Mouse (Mus musculus) limb, embryonic 14.5 days (tissue): ENCODE measurements at regions not wholly inside any gene's neighbourhood (a gene's known extent, or its start where the extent isn't known, plus 50 kb on each side); places are given as distances from the start of the nearest gene placed in this dataset.

Source experiments
- ATAC-seq: fragments of 200-750 bp; cut with Nextera tagmentation; 2 replicates; pipeline ENCODE4 v1.8.0; 2017; ENCODE audit warnings: low read depth, moderate number of reproducible peaks, moderate TSS enrichment; ENCODE audit not compliant: low FRiP score
- DNase-seq: peaks from one replicate; pipeline ENCODE4 v3.0.0-alpha.2; 2015; ENCODE audit warnings: low spot score
- H3K27ac ChIP-seq: fragments of 300-500 bp; sonication (generic); replicated peaks from 2 replicates; pipeline ENCODE4 v1.5.1; 2014; ENCODE audit warnings: low read depth, mild to moderate bottlenecking, low read length, moderate library complexity, mixed read lengths
- H3K27me3 ChIP-seq: fragments of 300-500 bp; sonication (generic); 2 replicates; pipeline ENCODE4 v1.6.1; 2014; ENCODE audit warnings: low read length, mixed read lengths; ENCODE audit not compliant: control insufficient read depth, insufficient read depth
- H3K36me3 ChIP-seq: fragments of 300-500 bp; sonication (generic); 2 replicates; pipeline ENCODE4 v1.6.1; 2014; ENCODE audit warnings: mild to moderate bottlenecking, low read length, moderate library complexity, mixed read lengths; ENCODE audit not compliant: control insufficient read depth, insufficient read depth
- H3K4me1 ChIP-seq: fragments of 300-500 bp; sonication (generic); 2 replicates; pipeline ENCODE4 v1.6.1; 2014; ENCODE audit warnings: antibody characterized with exemption, low read length, mixed read lengths; ENCODE audit not compliant: control insufficient read depth, insufficient read depth
- H3K4me2 ChIP-seq: fragments of 300-500 bp; sonication (generic); replicated peaks from 2 replicates; pipeline ENCODE4 v1.6.1; 2014; ENCODE audit warnings: low read depth, mild to moderate bottlenecking, low read length, moderate library complexity; ENCODE audit not compliant: severe bottlenecking
- H3K4me3 ChIP-seq: fragments of 300-500 bp; sonication (generic); replicated peaks from 2 replicates; pipeline ENCODE4 v1.5.1; 2014; ENCODE audit warnings: low read length
- H3K9ac ChIP-seq: fragments of 300-500 bp; sonication (generic); 2 replicates; pipeline ENCODE4 v1.6.1; 2014; ENCODE audit warnings: mild to moderate bottlenecking, low read depth, low read length, moderate library complexity; ENCODE audit not compliant: severe bottlenecking
- H3K9me3 ChIP-seq: fragments of 300-500 bp; sonication (generic); 2 replicates; pipeline ENCODE4 v1.6.1; 2016; ENCODE audit warnings: low read length; ENCODE audit not compliant: control insufficient read depth
- POLR2A ChIP-seq: fragments of 200-500 bp; IDR thresholded peaks from 2 replicates; pipeline ENCODE4 v1.8.0; 2012; ENCODE audit warnings: inconsistent platforms, mild to moderate bottlenecking, moderate library complexity, borderline replicate concordance; ENCODE audit not compliant: insufficient read depth, insufficient read length; ENCODE audit errors: extremely low read depth
- WGBS: fragments of 180-500 bp; shearing (Covaris S2); extraction: QIAGEN DNeasy Blood & Tissue Kit; methylation state at CpG from one replicate; pipeline ENCODE4 v1.1.7; 2014; 5-methylcytosine and 5-hydroxymethylcytosine counted together

DNA sequence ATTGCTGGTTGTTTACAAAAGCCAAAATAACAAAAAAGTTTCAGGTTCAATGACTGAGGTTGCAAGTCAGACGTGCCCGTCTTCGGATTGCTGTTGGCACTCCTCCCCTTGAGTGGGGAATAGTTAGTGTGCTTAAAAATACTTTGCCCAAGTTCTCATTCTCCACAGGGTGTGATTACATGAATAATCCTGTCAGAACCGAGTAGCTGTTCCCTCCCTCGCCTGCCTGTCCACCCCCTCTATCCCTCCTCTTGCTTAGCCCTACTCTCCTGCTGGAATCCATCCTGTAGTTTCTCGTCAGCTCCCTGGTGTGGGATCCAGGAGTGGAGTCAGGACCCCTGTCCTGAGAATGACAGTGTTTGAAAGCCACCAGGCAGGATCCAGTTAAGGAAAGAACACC, 518.1 kb upstream of the Gulo start:
- TF ChIP-seq POLR2A, result no peak
- H3K27me3 ChIP-seq, result no peaks in the 10 kb centered on the region
- WGBS, result 67% methylated on average over 6 of the region's 6 CpGs

DNA sequence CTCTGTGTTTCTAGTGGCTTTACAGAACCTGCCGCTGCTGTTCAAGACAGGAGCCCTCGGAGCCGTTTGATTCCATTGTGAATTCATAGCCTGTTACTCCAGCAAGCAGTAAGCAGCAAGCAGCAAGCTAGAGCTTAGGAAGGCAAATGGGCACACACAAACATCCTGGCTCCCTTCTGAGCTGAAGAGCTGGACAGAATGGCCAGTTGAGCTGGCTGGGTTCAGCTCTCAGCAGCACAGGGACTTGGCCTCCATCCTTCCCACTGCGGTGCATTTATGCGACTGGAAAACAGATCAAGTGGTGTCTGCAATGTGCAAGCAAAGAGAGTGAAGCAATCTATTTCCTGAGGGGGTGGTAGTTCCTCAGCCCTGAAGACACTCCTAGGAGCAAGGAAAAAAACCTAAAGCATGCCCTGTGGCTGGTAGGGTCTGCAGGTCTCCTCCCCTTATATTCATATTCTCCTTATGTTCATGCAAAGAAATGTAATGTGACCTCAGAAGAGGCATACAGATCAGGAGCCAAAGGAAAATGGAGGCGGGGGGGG, 513.9 kb upstream of the Gulo start:
- no peak for TF ChIP-seq POLR2A
- H3K4me3 ChIP-seq, result no peak overlapping the region
- H3K36me3 ChIP-seq, result no peaks in the 10 kb centered on the region
- no peak for DNase-seq
- no peak overlapping the region for H3K4me2 ChIP-seq
- H3K9ac ChIP-seq, result no peak overlapping the region
- 72% methylated on average over 6 of the region's 6 CpGs for WGBS
- ATAC-seq, result no peak
- no peaks in the 10 kb centered on the region for H3K9me3 ChIP-seq
- H3K4me1 ChIP-seq, result no peaks in the 10 kb centered on the region
- H3K27ac ChIP-seq, result no peak overlapping the region
- H3K27me3 ChIP-seq, result no peaks in the 10 kb centered on the region

More for the DNA sequence above, 518.1 kb upstream of the Gulo start:
- H3K4me3 ChIP-seq, result no peak overlapping the region
- no peaks in the 10 kb centered on the region for H3K36me3 ChIP-seq
- H3K4me1 ChIP-seq, result no peaks in the 10 kb centered on the region
- H3K4me2 ChIP-seq, result no peak overlapping the region
- H3K9ac ChIP-seq, result no peak overlapping the region
- ATAC-seq (no peak), DNase-seq (no peak)
- H3K9me3 ChIP-seq, result no peaks in the 10 kb centered on the region
- no peak overlapping the region for H3K27ac ChIP-seq

DNA sequence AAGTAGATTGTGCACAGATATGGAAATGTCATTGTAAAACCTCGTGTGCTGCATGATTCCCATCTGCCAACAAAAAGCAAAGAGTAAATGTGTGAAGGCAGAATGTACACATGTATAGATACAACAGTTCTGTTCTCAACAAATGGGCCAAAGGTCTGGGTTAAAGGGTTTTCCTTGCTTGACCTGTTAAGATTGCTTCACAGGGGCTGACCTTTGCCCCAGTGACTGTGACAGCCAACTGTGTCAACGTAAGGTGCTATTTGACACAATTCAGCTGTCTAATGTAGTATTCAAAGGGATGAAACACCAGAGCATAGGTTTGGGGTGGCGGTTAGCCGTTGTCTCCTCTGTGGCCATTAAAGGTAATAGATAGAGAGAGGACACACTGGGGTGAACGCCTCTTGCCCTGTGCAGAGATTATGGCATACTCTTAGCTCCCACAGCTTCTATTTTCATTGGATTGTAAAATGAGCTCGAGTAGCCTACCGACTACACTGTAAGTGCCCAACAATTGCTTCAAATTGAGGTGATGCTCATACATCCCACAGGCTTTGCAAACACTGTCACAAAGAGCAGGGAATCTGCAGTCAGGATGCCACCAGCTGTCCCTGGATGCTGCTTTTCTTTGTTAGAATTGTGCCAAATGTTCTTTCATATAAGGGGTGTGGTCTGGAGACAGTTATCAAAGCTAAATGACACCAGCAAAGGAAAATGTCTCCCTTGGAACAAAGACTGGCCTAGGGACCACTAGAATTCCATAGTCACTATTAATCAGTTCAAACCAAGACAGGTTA, 513.0 kb upstream of the Gulo start:
- Histone ChIP-seq H3K4me3 (no peak overlapping the region), H3K9me3 (no peaks in the 10 kb centered on the region), H3K4me2 (no peak overlapping the region), H3K9ac (no peak overlapping the region), H3K36me3 (no peaks in the 10 kb centered on the region), H3K27ac (no peak overlapping the region), H3K27me3 (no peaks in the 10 kb centered on the region), H3K4me1 (no peaks in the 10 kb centered on the region)
- ATAC-seq (no peak), DNase-seq (no peak)
- no peak for TF ChIP-seq POLR2A
- WGBS, result 62% methylated on average over 7 of the region's 7 CpGs

- ATAC-seq (no peak), DNase-seq (no peak)
- WGBS, result 91% methylated on average over 3 of the region's 3 CpGs
- Histone ChIP-seq H3K4me3 (no peak overlapping the region), H3K9ac (no peak overlapping the region), H3K4me1 (no peaks in the 10 kb centered on the region), H3K4me2 (no peak overlapping the region), H3K27me3 (no peaks in the 10 kb centered on the region), H3K9me3 (no peaks in the 10 kb centered on the region), H3K27ac (no peak overlapping the region), H3K36me3 (no peaks in the 10 kb centered on the region)
- no peak for TF ChIP-seq POLR2A
These were observed 507.8 kb upstream of the Gulo start for GRCm38 (mm10) chr14:66516770-66517169.

DNA sequence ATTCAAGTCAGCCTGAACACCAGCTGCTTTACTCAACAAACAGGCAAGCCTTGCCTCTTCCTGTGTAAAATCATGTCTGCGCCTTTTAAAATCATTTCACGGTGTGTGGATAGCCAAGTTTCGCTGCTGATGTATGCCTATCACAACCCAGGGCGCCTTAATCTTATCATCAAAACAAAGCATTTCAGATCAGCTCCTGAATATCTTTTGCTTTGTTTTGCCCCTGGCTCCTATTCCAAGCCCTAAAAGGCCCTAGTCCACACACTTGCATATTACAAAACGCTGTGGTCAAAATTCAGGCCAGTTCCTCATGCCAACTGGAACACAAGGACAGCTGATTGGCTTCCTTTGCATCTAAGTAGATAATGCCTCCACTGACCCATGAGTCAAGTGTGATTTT, 501.7 kb upstream of the Gulo start:
- no peak for TF ChIP-seq POLR2A
- Histone ChIP-seq H3K36me3 (no peaks in the 10 kb centered on the region), H3K4me3 (no peak overlapping the region), H3K27ac (no peak overlapping the region), H3K4me2 (no peak overlapping the region), H3K9me3 (no peaks in the 10 kb centered on the region), H3K9ac (no peak overlapping the region), H3K4me1 (no peaks in the 10 kb centered on the region), H3K27me3 (no peaks in the 10 kb centered on the region)
- WGBS, result 84% methylated on average over 5 of the region's 5 CpGs
- ATAC-seq (no peak), DNase-seq (no peak)

DNA sequence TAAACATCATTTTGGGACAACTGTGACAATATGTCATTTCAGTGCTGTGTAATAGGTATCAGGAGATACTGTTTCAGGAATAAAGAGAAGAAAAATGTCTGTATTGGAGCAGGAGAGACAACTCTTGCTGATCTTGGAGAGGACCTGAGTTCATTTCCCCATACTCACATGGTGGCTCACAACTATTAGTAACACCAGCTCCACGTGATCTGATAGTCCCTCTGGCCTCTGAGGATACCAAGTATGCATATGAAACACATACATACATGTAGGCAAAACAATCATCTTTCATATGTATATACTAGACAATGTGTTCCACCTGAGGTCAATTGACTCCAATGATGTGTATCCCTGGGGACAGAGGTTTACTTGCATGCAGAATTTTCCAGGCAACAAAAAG, 501.2 kb upstream of the Gulo start:
- Histone ChIP-seq H3K36me3 (no peaks in the 10 kb centered on the region), H3K9ac (no peak overlapping the region), H3K4me1 (no peaks in the 10 kb centered on the region), H3K27ac (no peak overlapping the region), H3K27me3 (no peaks in the 10 kb centered on the region), H3K9me3 (no peaks in the 10 kb centered on the region), H3K4me2 (no peak overlapping the region), H3K4me3 (no peak overlapping the region)
- DNase-seq, result no peak
- ATAC-seq, result no peak
- no peak for TF ChIP-seq POLR2A
- WGBS, result 40% methylated on average over 1 of the region's 1 CpGs
